Mouse (Mus musculus) A20 (cell line): ENCODE data around the gene Akt1.

Source experiments
- DNase-seq: peaks from one replicate; pipeline ENCODE4 v3.0.0-alpha.2; 2011; ENCODE audit warnings: low read depth, low spot score

Gene Akt1

DNA sequence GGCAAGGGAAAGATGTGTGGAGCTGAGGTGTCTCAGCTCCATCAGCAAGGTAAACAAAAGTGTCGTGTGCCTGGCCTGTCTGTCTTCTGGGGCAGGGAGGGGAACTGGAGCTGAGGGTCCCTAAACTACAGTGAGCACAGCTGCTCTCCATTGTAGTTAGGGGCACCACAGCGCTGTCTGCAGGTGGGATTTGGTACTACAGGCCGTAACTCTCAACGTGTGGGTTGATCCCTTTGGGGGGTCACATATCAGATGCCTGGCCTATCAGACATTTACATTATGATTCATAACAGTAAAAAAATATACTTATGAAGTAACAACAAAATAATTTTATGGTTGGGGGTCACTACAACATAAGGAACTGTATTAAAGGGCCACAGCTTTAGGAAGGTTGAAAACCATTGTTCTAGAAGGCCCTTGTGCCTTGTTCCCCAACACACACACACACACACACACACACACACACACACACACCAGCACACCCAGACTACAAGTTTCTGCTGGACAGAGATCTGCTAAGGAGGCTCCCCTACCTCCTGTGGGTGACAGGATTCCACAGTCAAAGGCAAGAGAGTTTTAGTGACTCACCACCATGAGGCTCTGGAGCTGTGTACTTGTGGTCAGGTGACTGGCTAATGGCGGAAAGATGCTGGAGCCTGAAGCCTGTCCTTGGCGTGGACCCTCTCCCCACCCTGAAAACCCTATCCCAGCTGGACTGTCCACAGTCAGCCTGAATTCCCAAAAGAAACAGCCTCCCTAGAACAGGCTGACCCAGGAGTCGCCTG lies 47.4 kb downstream of the Akt1 start:
- DNase-seq, result peak; percentile 46

DNA sequence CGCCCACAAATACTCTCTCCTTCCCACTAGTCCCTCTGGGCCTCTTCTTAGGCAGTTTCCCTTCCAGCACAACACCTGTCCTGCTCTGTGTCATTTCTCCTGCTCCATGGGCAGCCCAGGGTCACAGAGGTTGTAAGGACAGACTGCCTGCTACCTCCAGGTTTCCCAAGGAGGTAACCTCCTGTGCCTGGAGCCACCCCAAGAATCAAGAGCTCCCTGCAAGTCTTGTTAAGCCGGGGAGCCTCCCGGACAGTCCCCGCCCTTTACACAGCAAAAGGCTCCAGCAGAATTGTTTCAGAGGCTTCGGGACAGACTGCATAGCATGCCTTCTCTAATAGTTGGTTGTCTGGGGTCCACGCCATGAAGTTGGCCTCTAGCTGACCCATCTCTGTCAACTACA lies 48.2 kb downstream of the Akt1 start:
- no peak for DNase-seq

GRCm38 (mm10) chr12:112625700-112626099 lies 49.0 kb downstream of the Akt1 start:
- DNase-seq, result no peak

GRCm38 (mm10) chr12:112623742-112624141 lies 50.9 kb downstream of the Akt1 start:
- DNase-seq, result peak; percentile 69

DNA sequence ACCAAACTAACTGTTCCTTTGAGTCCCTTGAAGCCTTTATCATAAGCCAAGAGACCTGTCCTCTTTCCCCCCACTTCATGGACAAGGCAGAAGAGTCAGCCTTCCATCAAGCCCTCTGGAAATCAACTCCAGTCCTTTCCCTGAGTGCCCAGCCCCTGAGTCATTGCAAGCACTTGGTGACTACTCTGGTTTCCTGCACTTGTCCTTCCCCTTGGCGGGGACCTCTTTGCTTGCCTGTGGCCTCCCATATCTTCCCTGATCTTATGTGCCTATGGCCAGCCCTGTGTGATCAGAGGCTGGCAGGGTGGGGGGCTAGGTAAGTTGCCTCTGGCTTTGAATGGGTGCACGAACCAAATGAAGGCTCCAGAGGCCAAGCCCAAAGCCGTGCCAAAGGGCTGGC lies 52.8 kb downstream of the Akt1 start:
- no peak for DNase-seq

DNA sequence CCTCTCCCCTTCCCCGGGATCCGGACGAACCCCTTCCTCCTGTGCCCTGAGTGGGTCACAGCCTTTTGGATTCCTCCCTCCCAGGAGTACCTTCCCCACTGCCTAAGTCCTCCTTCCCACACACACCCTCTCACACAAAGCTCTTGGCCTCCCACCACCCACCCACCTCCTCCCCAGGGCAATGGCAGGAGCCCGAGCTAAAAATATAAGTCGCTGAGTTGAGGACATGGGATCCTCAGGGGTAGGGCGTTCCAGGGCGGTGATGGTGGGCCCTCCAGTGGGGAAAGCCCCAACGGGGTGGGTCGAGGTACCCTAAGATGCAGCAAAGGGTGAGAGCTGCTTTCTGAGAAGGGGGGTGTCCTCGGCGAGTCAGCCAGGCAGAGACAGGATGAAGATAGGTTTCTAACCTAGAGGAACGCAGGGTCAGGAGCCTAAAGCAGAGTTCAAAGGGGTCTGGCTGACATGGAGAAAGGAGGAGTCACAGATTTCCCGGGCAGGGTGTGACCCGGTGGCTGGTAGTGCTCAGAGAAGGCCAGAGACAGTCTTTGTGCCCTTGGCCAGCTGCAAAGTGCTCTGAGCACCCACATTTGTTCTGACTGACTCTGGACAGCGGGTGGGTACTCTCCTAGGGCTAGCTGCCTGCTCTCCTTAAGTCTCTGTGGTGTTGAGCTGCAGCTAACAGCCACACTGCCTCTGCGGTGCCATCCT lies 54.2 kb downstream of the Akt1 start:
- DNase-seq, result no peak

- DNase-seq, result peak; percentile 92
Measured at GRCm38 (mm10) chr12:112619686-112620353, 54.9 kb downstream of the Akt1 start, which contains the start of gene Adssl1. TSS of gene Adssl1 (plus strand) at chr12:112620045.

- peak; percentile 51 for DNase-seq
Measured at GRCm38 (mm10) chr12:112618981-112619685, 55.6 kb downstream of the Akt1 start.

- peak; percentile 95 for DNase-seq
Measured at GRCm38 (mm10) chr12:112617898-112618380, 56.7 kb downstream of the Akt1 start.

DNA sequence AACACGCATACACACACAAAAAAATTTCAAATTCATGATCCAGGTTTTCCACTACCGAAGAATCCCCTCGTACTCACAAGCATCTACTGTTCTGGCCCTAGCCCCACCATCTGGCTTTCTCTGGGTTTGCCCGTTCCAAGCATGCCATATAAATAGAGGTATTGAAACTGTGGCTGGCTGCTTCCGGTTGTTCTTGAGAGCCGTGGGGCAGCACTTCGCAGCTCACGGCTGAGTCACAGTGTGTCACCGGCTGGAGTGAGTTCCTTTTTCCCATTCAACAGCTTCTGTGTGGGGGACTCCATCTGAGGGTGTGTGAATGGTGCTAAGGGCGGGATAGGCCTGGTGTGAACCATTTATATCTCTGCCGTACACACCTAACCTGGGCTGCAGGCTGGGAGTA lies 57.5 kb downstream of the Akt1 start:
- peak; percentile 89 for DNase-seq

- DNase-seq, result peak; percentile 84
Measured at GRCm38 (mm10) chr12:112616668-112617067, 58.0 kb downstream of the Akt1 start.

DNA sequence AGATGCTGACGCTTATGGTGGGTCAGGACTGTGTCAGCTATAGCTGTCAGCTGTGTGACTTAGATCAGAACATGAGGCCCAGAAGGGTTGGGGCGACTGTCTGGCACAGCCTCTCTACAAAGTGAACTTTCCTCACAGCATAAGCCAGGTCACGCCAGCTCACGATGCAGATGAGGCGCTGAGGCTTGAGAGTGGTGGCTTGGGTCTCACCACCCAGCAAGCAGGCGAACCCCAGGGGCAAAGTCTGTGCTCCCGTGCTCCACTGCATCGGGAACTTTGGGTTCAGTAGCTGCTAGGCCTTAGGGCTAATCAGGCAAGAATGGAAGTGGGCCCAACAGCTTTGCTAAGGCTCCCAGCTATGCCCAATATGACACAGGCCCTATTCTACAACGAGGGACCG lies 65.7 kb downstream of the Akt1 start:
- no peak for DNase-seq

- DNase-seq, result no peak
Measured at GRCm38 (mm10) chr12:112606998-112607397, 67.7 kb downstream of the Akt1 start.

DNA sequence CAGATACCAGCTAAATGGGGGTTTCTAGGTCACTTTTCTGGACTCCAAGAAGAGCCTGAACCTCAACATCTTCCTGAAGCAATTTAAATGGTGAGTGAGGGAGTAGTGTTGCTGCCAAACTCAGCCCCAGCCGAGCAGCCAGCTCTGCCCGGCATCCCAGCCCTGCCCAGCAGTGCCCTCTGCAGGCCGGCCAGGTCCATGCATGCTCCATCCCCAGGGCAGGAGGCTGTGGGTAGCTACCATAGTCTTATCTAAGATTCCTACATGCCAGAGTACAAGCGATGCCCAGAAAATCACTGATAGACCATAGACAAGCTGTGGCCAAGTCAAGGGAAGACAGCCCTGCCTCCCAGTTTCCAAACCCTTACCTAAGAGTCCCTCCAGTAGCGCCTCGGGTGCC lies 68.9 kb downstream of the Akt1 start:
- DNase-seq, result peak; percentile 73

DNA sequence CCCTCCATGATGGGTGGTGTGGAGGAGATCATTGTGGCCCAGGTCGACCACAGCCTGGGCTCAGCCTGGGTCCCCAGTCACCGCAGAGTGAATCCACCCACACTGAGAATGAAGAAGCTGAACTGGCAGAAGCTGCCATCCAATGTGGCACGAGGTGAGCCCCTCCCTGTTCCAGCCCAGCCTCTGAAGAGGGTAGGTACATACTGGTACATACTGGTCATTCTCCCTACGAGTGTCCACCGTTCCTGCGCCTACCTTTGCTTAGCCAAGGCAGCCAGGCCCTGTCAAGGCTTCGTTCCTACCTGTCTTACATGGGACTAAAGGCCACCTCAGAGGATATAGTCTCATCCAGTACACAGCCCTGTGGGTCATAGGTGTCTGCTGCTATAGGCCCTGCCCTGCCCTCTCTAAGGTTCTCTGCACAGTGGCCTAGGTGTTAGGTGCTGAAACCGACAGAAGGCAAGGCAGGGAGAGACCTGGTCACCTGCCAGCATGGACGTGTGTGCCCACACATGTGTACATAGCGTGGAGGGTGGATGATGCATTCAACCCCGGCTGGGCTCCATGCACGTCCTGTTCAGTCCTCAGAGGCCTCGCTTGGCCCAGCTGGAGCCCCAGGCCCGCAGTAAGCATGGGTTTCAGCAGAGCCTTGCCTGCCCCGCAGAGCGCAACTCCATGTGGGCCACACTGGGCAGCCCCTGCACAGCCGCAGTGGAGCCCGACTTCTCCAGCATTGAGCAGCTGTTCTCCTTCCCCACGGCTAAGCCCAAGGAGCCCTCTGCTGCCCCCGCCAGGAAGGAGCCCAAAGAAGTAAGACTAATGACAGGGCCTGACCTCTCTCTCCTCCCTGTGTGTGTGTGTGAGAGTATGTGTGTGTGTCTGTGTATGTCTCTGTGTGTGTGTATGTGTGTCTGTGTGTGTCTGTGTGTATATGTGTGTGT lies 69.7 kb downstream of the Akt1 start:
- DNase-seq, result peak; percentile 56

- DNase-seq, result no peak
Measured at GRCm38 (mm10) chr12:112604022-112604421, 70.7 kb downstream of the Akt1 start.
